Mouse (Mus musculus) small intestine, adult 2 months (tissue): Measurements from ENCODE around the gene Plgrkt. TPM values are rescaled to one million over a fixed set of nuclear protein-coding genes. Genes with fewer than 3 reads are reported as not detected.

ENCODE experiments used
- H3K27ac ChIP-seq: fragments of 200-500 bp; 2 replicates; pipeline ENCODE4 v1.5.1; 2012; ENCODE audit warnings: low read depth, low read length, control low read depth, inconsistent platforms; ENCODE audit not compliant: insufficient read depth
- H3K27me3 ChIP-seq: fragments of 200-500 bp; 2 replicates; pipeline ENCODE4 v1.6.1; 2012; ENCODE audit warnings: mild to moderate bottlenecking, moderate library complexity, low read length, inconsistent platforms; ENCODE audit not compliant: control insufficient read depth, insufficient read depth
- H3K36me3 ChIP-seq: fragments of 200-500 bp; 2 replicates; pipeline ENCODE4 v1.6.1; 2012; ENCODE audit warnings: mild to moderate bottlenecking, low read length, control low read depth, inconsistent platforms; ENCODE audit not compliant: control insufficient read depth, insufficient read depth
- H3K4me1 ChIP-seq: fragments of 200-500 bp; 2 replicates; pipeline ENCODE4 v1.6.1; 2012; ENCODE audit warnings: low read length, inconsistent platforms, mixed read lengths; ENCODE audit not compliant: control insufficient read depth, insufficient read depth, insufficient read length
- H3K4me3 ChIP-seq: fragments of 200-500 bp; 2 replicates; pipeline ENCODE4 v1.5.1; 2012; ENCODE audit warnings: low read depth, mild to moderate bottlenecking, control low read depth, inconsistent platforms, low read length, moderate library complexity
- CTCF ChIP-seq: fragments of 200-500 bp; IDR thresholded peaks from 2 replicates; pipeline ENCODE4 v1.5.1; 2012; ENCODE audit warnings: low read depth, mild to moderate bottlenecking, control low read depth, inconsistent platforms, low read length, moderate library complexity, mixed read lengths; ENCODE audit not compliant: insufficient replicate concordance, insufficient read length; ENCODE audit errors: extremely low read depth
- POLR2A ChIP-seq: fragments of 200-500 bp; IDR thresholded peaks from 2 replicates; pipeline ENCODE4 v1.6.1; 2012; ENCODE audit warnings: low read depth, mild to moderate bottlenecking, control low read depth, inconsistent platforms, low read length, moderate library complexity
- WGBS: fragments of 180-500 bp; shearing (Covaris S2); methylation state at CpG from one replicate; pipeline ENCODE4 v1.1.7; 2018; 5-methylcytosine and 5-hydroxymethylcytosine counted together
- polyA plus RNA-seq: library from polyadenylated mRNA; depleted of rRNA; stranded (reverse); fragments of >200 nt; gene quantifications from 2 replicates; pipeline ENCODE4 v1.2.3, GENCODE M21; 2012

The Plgrkt gene
- polyA plus RNA-seq, 1 experiment, result 25.6 TPM

GRCm38 (mm10) chr19:29334068-29334745 lies 33.0 kb downstream of the Plgrkt start, which contains the start of gene Rln1:
Gene Rln1 (minus strand): TSS chr19:29334670.
- peak within 1 kb of the TSS; percentile 46 for H3K4me3 ChIP-seq
- no peaks in the 10 kb centered on the region for H3K36me3 ChIP-seq
- H3K27me3 ChIP-seq, result peaks cover 11% of the 10 kb centered on the region
- H3K4me1 ChIP-seq, result peaks cover 2% of the 10 kb centered on the region; the same call in 1 of the 2 replicates
- H3K27ac ChIP-seq, result no peak within 1 kb of the TSS
- TF ChIP-seq POLR2A (no peak), CTCF (no peak)
- WGBS, result 6% methylated on average over 23 of the region's 23 CpGs

GRCm38 (mm10) chr19:29326822-29327552 lies 40.2 kb downstream of the Plgrkt start:
- TF ChIP-seq CTCF (no peak), POLR2A (no peak)
- no peak overlapping the region for H3K27ac ChIP-seq
- 83% methylated on average over 13 of the region's 13 CpGs for WGBS
- no peak overlapping the region for H3K4me3 ChIP-seq
- peaks cover 6% of the 10 kb centered on the region; the same call in 1 of the 2 replicates for H3K4me1 ChIP-seq
- no peaks in the 10 kb centered on the region for H3K36me3 ChIP-seq
- no peaks in the 10 kb centered on the region; the same call in 1 of the 2 replicates for H3K27me3 ChIP-seq

- Histone ChIP-seq H3K27me3 (no peaks in the 10 kb centered on the region), H3K36me3 (no peaks in the 10 kb centered on the region), H3K4me3 (no peak overlapping the region), H3K4me1 (peaks cover 6% of the 10 kb centered on the region; the same call in 1 of the 2 replicates), H3K27ac (no peak overlapping the region)
- 90% methylated on average over 4 of the region's 4 CpGs for WGBS
- TF ChIP-seq POLR2A, result no peak
Observed at GRCm38 (mm10) chr19:29326396-29326795, 40.8 kb downstream of the Plgrkt start.

GRCm38 (mm10) chr19:29325852-29326180 lies 41.4 kb downstream of the Plgrkt start:
- no peak for TF ChIP-seq POLR2A
- no peak for TF ChIP-seq CTCF
- H3K4me1 ChIP-seq, result peaks cover 6% of the 10 kb centered on the region; the same call in 1 of the 2 replicates
- WGBS, result 55% methylated on average over 9 of the region's 9 CpGs
- no peak overlapping the region for H3K4me3 ChIP-seq
- no peaks in the 10 kb centered on the region for H3K27me3 ChIP-seq
- no peaks in the 10 kb centered on the region for H3K36me3 ChIP-seq
- no peak overlapping the region for H3K27ac ChIP-seq

GRCm38 (mm10) chr19:29325053-29325851 lies 41.9 kb downstream of the Plgrkt start, which contains the start of gene Insl6:
Gene Insl6 (minus strand): TSS chr19:29325356.
- peak within 1 kb of the TSS; percentile 70 for H3K27ac ChIP-seq
- H3K4me3 ChIP-seq, result peak within 1 kb of the TSS; percentile 58
- peaks cover 6% of the 10 kb centered on the region; the same call in 1 of the 2 replicates for H3K4me1 ChIP-seq
- TF ChIP-seq POLR2A (peak; percentile 47; the same call in 1 of the 2 replicates), CTCF (no peak)
- 3% methylated on average over 31 of the region's 31 CpGs for WGBS
- H3K36me3 ChIP-seq, result 0 out of 2 replicates have a peak, but pooled peaks cover under 1% of the 10 kb centered on the region
- no peaks in the 10 kb centered on the region for H3K27me3 ChIP-seq

- TF ChIP-seq CTCF (no peak), POLR2A (no peak)
- Histone ChIP-seq H3K36me3 (0 out of 2 replicates have a peak, but pooled peaks cover 2% of the 10 kb centered on the region), H3K4me3 (peak overlapping the region; percentile 62), H3K4me1 (peaks cover 6% of the 10 kb centered on the region; the same call in 1 of the 2 replicates), H3K27ac (0 out of 2 replicates have a peak overlapping the region, but pooled peaks have one; percentile 42), H3K27me3 (no peaks in the 10 kb centered on the region)
- 20% methylated on average over 8 of the region's 8 CpGs for WGBS
Observed at GRCm38 (mm10) chr19:29323416-29324049, 43.7 kb downstream of the Plgrkt start.
